Mouse (Mus musculus) midbrain, embryonic 14.5 days (tissue): ENCODE data around the gene Srp68. TPM values are rescaled to one million over a fixed set of nuclear protein-coding genes. Genes with fewer than 3 reads are reported as not detected.

ENCODE experiments used
- ATAC-seq: fragments of 200-750 bp; cut with Nextera tagmentation; 2 replicates; pipeline ENCODE4 v1.8.0; 2017; ENCODE audit warnings: moderate number of reproducible peaks, moderate library complexity; ENCODE audit not compliant: low FRiP score, low TSS enrichment
- DNase-seq: peaks from one replicate; pipeline ENCODE4 v3.0.0-alpha.2; 2015
- H3K27ac ChIP-seq: fragments of 300-500 bp; sonication (generic); replicated peaks from 2 replicates; pipeline ENCODE4 v1.5.1; 2014; ENCODE audit warnings: mild to moderate bottlenecking, low read depth, low read length, moderate library complexity
- H3K27me3 ChIP-seq: fragments of 300-500 bp; sonication (generic); 2 replicates; pipeline ENCODE4 v1.6.1; 2014; ENCODE audit warnings: low read length, control low read depth, mixed read lengths; ENCODE audit not compliant: control insufficient read depth, insufficient read depth
- H3K36me3 ChIP-seq: fragments of 300-500 bp; sonication (generic); 2 replicates; pipeline ENCODE4 v1.6.1; 2014; ENCODE audit warnings: low read length, control low read depth; ENCODE audit not compliant: control insufficient read depth, insufficient read depth
- H3K4me1 ChIP-seq: fragments of 300-500 bp; sonication (generic); 2 replicates; pipeline ENCODE4 v1.6.1; 2014; ENCODE audit warnings: mild to moderate bottlenecking, antibody characterized with exemption, low read length, control low read depth; ENCODE audit not compliant: control insufficient read depth, insufficient read depth
- H3K4me2 ChIP-seq: fragments of 300-500 bp; sonication (generic); 2 replicates; pipeline ENCODE4 v1.6.1; 2014; ENCODE audit warnings: mild to moderate bottlenecking, low read length, moderate library complexity
- H3K4me3 ChIP-seq: fragments of 300-500 bp; sonication (generic); replicated peaks from 2 replicates; pipeline ENCODE4 v1.5.1; 2014; ENCODE audit warnings: low read depth, low read length
- H3K9ac ChIP-seq: fragments of 300-500 bp; sonication (generic); replicated peaks from 2 replicates; pipeline ENCODE4 v1.6.1; 2014; ENCODE audit warnings: mild to moderate bottlenecking, low read length, moderate library complexity
- H3K9me3 ChIP-seq: fragments of 300-500 bp; sonication (generic); 2 replicates; pipeline ENCODE4 v1.6.1; 2016; ENCODE audit warnings: low read length, control low read depth, mixed read lengths; ENCODE audit not compliant: control insufficient read depth
- WGBS: fragments of 180-500 bp; shearing (Covaris S2); extraction: QIAGEN DNeasy Blood & Tissue Kit; methylation state at CpG from one replicate; pipeline ENCODE4 v1.1.7; 2014; 5-methylcytosine and 5-hydroxymethylcytosine counted together
- polyA plus RNA-seq: library from polyadenylated mRNA; unstranded; fragments of >200 nt; fragmentation: Nextera tagmentation; extraction: Ambion mirVana; gene quantifications from 2 replicates; pipeline ENCODE4 v1.2.1, GENCODE M21; 2014

The Srp68 gene
- polyA plus RNA-seq, 1 experiment from 2014 or later: 57.1 TPM

- Histone ChIP-seq H3K4me1 (no peaks in the 10 kb centered on the region), H3K4me3 (no peak overlapping the region), H3K9ac (no peak overlapping the region), H3K27ac (no peak overlapping the region), H3K27me3 (no peaks in the 10 kb centered on the region), H3K4me2 (no peak overlapping the region), H3K36me3 (peaks cover 95% of the 10 kb centered on the region), H3K9me3 (no peaks in the 10 kb centered on the region)
- ATAC-seq: no peak
- no peak for DNase-seq
- WGBS: 93% methylated on average over 11 of the region's 11 CpGs
These were observed 8.7 kb downstream of the Srp68 start for GRCm38 (mm10) chr11:116265352-116265751.

- Histone ChIP-seq H3K9me3 (no peaks in the 10 kb centered on the region), H3K9ac (no peak overlapping the region), H3K4me2 (no peak overlapping the region), H3K4me3 (no peak overlapping the region), H3K4me1 (no peaks in the 10 kb centered on the region), H3K27me3 (no peaks in the 10 kb centered on the region), H3K36me3 (peaks cover 86% of the 10 kb centered on the region), H3K27ac (no peak overlapping the region)
- DNase-seq (no peak), ATAC-seq (no peak)
- WGBS: 93% methylated on average over 7 of the region's 7 CpGs
These were observed 13.8 kb downstream of the Srp68 start for GRCm38 (mm10) chr11:116260259-116260658.

- 96% methylated on average over 8 of the region's 8 CpGs for WGBS
- H3K4me3 ChIP-seq: no peak overlapping the region
- H3K27ac ChIP-seq: no peak overlapping the region
- H3K9ac ChIP-seq: no peak overlapping the region
- no peaks in the 10 kb centered on the region for H3K27me3 ChIP-seq
- ATAC-seq (no peak), DNase-seq (no peak)
- H3K4me2 ChIP-seq: no peak overlapping the region
- H3K36me3 ChIP-seq: peaks cover 87% of the 10 kb centered on the region
- H3K9me3 ChIP-seq: no peaks in the 10 kb centered on the region
- H3K4me1 ChIP-seq: no peaks in the 10 kb centered on the region
These were observed 14.6 kb downstream of the Srp68 start for GRCm38 (mm10) chr11:116259461-116259860.

GRCm38 (mm10) chr11:116255982-116256675 is 17.9 kb downstream of the Srp68 start:
- H3K9me3 ChIP-seq: no peaks in the 10 kb centered on the region
- ATAC-seq: no peak

GRCm38 (mm10) chr11:116255090-116255981 is 18.7 kb downstream of the Srp68 start:
- Histone ChIP-seq H3K36me3 (peaks cover 87% of the 10 kb centered on the region), H3K27me3 (no peaks in the 10 kb centered on the region), H3K9ac (no peak overlapping the region), H3K27ac (no peak overlapping the region), H3K9me3 (no peaks in the 10 kb centered on the region), H3K4me2 (no peak overlapping the region), H3K4me1 (no peaks in the 10 kb centered on the region), H3K4me3 (no peak overlapping the region)
- 87% methylated on average over 22 of the region's 22 CpGs for WGBS
- DNase-seq: no peak
- ATAC-seq: no peak

More at GRCm38 (mm10) chr11:116255982-116256675, 17.9 kb downstream of the Srp68 start:
- DNase-seq: no peak
- Histone ChIP-seq H3K4me2 (no peak overlapping the region), H3K4me3 (no peak overlapping the region), H3K27ac (no peak overlapping the region), H3K36me3 (peaks cover 87% of the 10 kb centered on the region), H3K27me3 (no peaks in the 10 kb centered on the region), H3K9ac (no peak overlapping the region), H3K4me1 (no peaks in the 10 kb centered on the region)
- WGBS: 94% methylated on average over 9 of the region's 9 CpGs

GRCm38 (mm10) chr11:116254627-116255026 is 19.4 kb downstream of the Srp68 start:
- Histone ChIP-seq H3K27ac (no peak overlapping the region), H3K9ac (no peak overlapping the region), H3K27me3 (no peaks in the 10 kb centered on the region), H3K4me3 (no peak overlapping the region), H3K9me3 (no peaks in the 10 kb centered on the region), H3K4me2 (no peak overlapping the region), H3K36me3 (peaks cover 87% of the 10 kb centered on the region), H3K4me1 (no peaks in the 10 kb centered on the region)
- ATAC-seq (no peak), DNase-seq (no peak)
- 90% methylated on average over 9 of the region's 9 CpGs for WGBS

- ATAC-seq (no peak), DNase-seq (no peak)
- peaks cover 88% of the 10 kb centered on the region for H3K36me3 ChIP-seq
- H3K4me3 ChIP-seq: no peak overlapping the region
- H3K4me1 ChIP-seq: no peaks in the 10 kb centered on the region
- no peaks in the 10 kb centered on the region for H3K27me3 ChIP-seq
- no peaks in the 10 kb centered on the region for H3K9me3 ChIP-seq
- no peak overlapping the region for H3K9ac ChIP-seq
- H3K4me2 ChIP-seq: no peak overlapping the region
- no peak overlapping the region for H3K27ac ChIP-seq
- WGBS: 91% methylated on average over 3 of the region's 3 CpGs
These were observed 20.9 kb downstream of the Srp68 start for GRCm38 (mm10) chr11:116253076-116253600.

- no peak overlapping the region for H3K27ac ChIP-seq
- no peak overlapping the region for H3K4me3 ChIP-seq
- DNase-seq (no peak), ATAC-seq (no peak)
- no peak overlapping the region for H3K9ac ChIP-seq
- H3K4me1 ChIP-seq: no peaks in the 10 kb centered on the region
- 96% methylated on average over 8 of the region's 8 CpGs for WGBS
- H3K27me3 ChIP-seq: no peaks in the 10 kb centered on the region
- no peak overlapping the region for H3K4me2 ChIP-seq
- no peaks in the 10 kb centered on the region for H3K9me3 ChIP-seq
- H3K36me3 ChIP-seq: peaks cover 98% of the 10 kb centered on the region
These were observed 23.1 kb downstream of the Srp68 start for GRCm38 (mm10) chr11:116250898-116251297.
